Mouse (Mus musculus) left cerebral cortex, adult 8-10 months (tissue): ENCODE measurements around the gene Ampd3. TPM values are rescaled to one million over a fixed set of nuclear protein-coding genes. Genes with fewer than 3 reads are reported as not detected.

Experiments used
- DNase-seq, 2 experiments: peaks; one replicate each; pipeline ENCODE4 v3.0.0; 2022; ENCODE audit warnings: low spot score in 2 of 2
- total RNA-seq, 4 experiments: library from RNA; stranded (reverse); gene quantifications; 2 replicates each; pipeline ENCODE4 v1.2.4; 2022

The Ampd3 gene
- total RNA-seq, 4 experiments from 2014 or later: 22.9 to 33.5 (median 29.5) TPM

DNA sequence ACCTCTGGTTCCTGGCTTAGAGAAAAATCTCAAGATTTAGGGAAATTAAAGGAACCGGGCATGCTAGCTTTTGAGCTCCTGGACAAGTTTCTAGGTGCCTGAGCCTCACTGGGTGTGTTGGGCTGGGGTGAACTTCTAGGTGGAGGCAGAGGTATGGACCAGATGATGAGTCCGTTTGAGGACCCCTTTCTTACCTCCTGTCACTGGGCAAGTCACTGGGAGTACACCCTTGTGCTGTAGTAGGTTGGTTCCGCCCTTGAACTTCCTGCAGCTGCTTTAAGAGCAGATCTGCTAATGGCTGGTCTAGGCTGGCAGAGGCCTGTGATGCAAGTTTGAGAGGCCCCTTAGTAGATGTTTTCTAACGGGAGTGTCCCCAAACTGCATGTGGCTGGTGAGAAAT, 1.1 kb downstream of the Ampd3 start:
- no peak for DNase-seq

- no peak for DNase-seq
Measured at GRCm38 (mm10) chr7:110770949-110771348, 2.9 kb downstream of the Ampd3 start.

DNA sequence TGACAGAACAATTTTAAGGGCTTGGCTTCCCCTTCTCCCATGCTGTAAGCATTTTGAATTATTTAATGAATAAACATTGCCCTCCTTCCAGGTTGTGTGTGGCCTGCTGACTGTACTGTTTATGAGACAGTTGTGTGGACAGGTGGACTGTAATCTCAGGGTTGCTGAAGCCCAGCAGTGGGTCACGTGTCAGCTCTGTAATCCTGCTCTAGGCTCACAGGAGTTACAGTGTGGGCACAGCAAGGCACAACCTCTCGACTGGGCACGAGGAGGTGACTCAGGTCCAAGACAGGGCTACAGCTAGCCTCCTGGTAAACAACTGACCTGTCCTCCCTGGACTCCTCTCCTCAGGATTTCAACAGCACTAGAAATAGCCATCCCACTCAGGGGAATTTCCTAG, 4.3 kb downstream of the Ampd3 start:
- DNase-seq: no peak

DNA sequence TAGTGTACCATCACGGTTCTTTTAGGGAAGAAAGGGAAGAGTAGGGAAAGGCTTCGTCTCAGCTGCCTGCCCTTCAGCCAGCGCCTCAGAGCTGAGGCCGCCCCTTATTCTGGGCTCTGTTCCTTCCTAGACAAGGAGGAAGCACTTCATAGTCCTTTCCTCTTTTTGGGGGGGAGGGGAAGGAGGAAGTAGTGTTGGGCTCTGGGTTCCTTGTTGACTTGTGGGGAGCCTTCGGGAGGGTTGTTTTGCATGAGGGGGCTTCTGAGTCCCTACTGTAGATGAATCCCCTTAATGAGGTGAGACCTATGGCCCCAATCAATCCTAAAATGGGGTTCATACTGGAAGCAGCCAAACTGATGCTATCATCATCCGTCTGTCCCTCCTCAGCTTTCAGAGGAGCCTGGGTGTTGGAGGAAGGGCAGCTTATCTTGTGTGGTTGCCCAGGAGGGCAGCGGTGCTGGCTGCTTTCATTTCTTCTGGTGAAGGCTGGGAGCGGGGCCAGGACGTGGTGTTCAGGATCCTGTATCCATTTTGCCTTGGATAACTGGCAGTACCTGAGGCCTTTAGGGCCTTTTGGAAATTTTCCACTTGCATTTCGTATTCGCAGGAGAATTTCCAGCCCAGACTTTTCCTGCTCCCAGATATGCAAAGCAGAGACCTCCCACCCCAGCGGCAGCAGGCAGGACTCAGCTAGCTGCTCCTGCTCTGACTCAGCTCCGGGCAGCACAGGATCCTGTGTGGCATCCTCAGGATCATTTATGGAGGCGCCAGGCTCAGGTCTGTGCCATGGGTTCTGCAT, 5.4 kb downstream of the Ampd3 start:
- DNase-seq: peak in 1 of 2 experiments; percentile 48

GRCm38 (mm10) chr7:110774077-110774476, 6.1 kb downstream of the Ampd3 start:
- DNase-seq: no peak

- DNase-seq: no peak
Measured at GRCm38 (mm10) chr7:110774674-110775073, 6.7 kb downstream of the Ampd3 start.

DNA sequence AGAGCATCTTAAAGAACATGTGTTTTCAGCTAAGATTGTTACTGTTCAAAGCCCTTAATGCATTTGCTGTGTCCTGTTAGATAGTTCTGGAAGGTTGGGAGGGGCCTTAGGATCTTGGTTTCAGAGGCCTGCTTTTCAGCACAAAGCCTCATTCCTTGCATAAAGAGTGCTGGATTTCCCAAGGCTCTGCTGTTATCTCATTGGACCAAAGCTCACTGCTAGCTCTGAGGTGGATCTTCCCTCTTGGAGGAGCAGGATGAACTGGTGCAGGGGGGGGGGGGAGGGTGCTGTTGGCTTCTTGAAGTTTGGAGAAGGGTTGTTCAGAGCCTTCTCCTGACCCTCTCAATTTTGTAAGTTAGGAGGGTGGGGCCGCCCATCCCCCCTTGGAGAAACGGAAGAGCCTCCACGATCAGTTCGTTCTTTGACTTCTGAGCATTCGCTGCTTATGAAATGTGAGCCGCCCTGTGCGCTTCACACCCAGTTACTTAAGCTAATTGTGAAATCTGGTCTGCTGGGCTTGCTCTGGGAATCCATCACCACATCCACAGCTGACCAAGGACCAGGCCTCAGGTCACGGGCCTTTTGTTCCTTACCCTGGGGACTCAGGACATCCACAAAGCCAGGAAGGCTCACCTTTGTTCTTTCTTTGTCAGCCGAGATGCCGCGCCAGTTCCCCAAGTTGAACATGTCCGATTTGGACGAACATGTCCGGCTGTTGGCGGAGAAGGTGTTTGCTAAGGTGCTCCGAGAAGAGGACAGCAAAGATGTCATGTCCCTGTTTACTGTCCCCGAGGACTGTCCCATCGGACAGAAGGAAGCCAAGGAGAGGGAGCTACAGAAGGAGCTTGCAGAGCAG, 9.4 kb downstream of the Ampd3 start:
- DNase-seq: no peak

DNA sequence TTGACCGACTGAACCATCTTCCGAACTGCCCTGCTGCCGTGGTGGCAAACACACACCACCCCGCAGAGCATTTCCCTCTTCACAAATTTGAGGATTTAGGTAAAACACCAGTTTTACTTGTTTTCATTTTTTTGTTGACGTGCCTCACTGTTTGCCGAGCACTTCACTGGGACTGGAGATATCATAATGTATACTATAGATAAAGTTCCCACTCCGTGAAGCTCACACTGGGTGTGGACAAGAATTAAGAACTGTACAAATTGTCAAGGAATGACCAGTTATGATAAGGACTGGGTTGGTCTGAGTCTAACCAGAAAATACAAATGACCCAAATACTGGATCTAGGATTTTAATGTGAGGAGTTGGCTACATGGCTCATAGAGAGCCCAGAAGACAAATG, 10.9 kb downstream of the Ampd3 start:
- no peak for DNase-seq

DNA sequence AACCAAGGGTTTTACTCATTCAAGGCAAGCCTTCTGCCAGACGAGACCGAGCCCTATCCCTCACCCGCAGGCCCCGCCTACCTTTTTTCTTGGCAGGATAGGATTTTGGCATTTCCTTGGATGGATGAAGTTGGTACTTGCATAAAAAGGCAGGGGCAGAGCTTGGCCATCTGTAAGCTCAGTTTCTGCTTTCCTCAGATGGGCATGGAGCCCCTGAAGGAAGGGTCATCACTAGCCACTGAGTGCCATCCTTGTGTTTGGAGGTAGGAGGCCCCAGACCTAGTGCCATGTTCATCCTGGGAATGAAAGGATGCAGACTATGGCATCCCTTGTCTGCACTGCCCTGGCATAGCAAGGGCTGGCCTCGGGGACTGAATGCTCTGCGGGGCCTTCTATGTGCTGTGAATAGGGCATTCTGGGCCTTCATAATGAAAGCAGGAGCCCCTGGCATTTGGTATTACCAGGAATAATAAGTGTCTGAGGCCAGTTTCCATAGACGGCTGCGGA, 11.7 kb downstream of the Ampd3 start:
- DNase-seq: peak in 1 of 2 experiments; percentile 47

DNA sequence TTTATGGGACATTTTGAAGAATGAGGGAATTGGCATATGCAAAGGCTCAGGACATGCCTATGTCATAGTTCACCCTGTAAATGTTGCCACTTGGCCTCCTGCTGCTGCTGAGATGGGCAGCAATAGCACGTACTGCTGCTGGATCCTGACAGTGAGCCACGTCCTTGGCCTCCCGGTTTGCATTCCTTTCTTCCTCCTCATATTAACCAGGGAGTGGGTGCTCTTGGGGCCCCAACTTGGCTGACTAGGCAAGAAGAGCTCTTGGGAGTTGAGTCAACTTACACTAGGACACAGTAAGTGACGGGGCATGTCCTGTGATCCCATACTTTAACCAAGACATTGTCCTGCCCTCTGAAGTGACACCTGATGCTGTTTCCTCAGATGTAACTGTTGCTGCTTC, 12.5 kb downstream of the Ampd3 start:
- DNase-seq: no peak

DNA sequence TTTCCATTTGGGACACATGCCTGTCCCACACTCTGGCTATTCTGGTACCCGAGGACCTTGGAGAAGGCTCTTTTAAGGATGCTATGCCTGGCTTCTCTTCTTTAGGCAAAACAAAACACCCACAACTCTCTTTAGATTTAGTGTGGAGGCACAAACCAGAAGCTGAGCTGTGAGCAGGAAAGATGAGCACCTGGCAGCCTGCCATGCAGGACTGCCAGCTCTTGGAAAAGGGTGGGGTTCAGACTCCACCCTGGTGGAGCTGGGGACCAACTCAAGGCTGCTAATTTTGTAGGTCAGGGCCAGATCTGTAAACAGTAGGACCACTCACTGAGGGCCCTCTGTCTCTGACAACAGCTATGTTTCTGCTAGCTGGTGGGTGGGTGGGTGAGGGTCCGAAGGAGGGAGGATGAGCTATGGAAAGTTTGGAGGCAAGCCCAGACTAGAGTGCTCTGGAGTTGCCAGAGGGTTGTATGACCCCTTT, 13.3 kb downstream of the Ampd3 start:
- DNase-seq: peak in 1 of 2 experiments; percentile 77

DNA sequence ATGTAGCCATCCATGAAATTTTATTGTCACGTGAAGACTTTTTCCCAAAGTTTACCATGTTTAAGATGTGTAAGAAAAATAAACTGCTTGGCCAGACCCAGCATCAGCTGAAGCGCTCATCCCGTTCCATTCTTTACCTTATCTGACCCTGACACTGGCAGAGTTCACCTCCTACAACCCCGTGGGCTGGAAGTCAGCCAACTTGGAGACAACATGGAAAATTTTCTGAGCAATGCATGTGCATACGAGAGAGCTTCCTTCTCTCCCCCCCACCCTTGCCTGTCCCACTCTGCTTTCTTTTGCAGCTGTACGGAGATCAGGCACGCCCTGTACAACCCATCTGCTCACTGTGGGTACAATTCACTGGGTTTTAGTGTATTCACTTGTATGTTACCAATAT, 14.1 kb downstream of the Ampd3 start:
- no peak for DNase-seq

GRCm38 (mm10) chr7:110782845-110783478, 15.0 kb downstream of the Ampd3 start:
- DNase-seq: no peak

DNA sequence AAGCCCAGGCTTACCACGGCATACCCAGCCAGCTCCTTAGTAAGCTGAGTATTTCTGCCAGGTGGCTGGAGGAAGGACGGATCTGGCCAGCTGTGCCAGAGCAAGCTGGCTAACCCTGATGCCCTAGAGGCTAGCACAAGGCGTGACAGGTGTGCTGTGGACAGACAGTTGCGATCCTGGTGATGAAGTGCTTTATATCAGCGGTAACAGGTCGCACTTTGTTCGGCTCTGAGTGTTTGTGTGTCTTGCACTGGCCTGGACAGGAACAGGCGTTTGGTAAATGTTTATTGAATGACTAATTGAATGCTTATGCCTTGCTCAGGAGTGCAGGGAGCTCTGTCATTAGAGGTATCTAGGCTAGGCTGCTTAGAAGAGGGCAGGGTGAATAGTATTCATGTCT, 17.0 kb downstream of the Ampd3 start:
- DNase-seq: no peak

GRCm38 (mm10) chr7:110785741-110786146, 17.7 kb downstream of the Ampd3 start:
- DNase-seq: no peak

- no peak for DNase-seq
Measured at GRCm38 (mm10) chr7:110787310-110787709, 19.3 kb downstream of the Ampd3 start.

GRCm38 (mm10) chr7:110790878-110791277, 22.9 kb downstream of the Ampd3 start:
- no peak for DNase-seq

DNA sequence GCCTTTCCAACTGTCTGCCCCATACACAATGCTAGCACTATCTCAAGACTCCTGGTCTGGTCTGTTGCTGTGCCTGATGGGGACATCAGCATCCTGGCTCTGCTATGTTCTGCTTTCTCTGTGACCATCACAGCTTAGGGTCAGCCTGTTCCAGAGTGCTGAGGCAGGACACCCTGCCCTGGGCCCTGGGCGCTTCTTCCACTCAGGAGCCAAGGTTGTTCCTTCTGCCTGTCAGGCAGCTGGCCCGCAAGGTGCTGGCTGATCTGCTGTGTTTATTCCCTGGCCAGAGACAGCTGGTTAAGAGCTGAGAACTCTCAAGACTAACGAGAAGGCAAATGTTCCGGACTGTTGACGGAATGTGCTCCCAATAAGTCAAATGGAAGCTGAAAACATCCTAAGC, 24.2 kb downstream of the Ampd3 start:
- no peak for DNase-seq

DNA sequence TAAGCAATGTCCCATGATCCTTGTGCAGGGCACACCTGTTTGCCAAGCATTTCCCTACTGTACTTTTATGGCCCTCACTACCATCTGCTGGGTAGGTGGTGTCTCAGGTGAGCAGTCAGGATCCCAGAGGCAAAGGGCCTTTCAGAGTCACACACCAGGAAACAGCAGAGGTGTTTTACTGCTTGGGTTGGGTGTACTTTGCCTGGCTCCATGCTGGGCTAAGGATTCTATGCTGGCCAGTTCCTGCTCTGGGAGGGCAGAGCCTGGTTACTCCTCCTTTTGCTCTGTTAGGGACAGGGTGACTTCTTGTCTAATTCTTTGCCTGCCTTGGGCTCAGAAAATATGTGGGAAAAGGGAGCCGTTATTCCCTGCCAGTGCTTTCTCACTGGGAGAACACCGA, 24.8 kb downstream of the Ampd3 start:
- no peak for DNase-seq

DNA sequence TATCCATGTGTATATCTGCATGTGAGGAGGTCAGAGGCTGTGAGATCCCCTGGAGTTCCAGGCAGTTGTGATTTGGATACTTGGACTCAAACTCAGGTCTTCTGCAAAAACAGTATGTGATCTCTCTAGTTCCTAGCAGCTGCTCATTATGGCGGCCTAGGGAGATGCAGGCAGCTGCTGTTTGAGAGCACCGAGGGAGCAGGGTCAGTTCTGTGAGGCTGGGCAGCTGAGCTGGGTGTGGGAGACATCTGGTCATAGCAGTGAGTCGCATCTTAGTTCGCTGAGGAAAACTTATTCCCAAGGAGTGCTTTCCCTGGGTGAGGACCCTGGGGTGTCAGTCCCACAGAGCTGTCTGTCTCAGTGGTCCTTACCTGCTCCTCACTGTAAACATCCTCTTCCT, 26.7 kb downstream of the Ampd3 start:
- no peak for DNase-seq

DNA sequence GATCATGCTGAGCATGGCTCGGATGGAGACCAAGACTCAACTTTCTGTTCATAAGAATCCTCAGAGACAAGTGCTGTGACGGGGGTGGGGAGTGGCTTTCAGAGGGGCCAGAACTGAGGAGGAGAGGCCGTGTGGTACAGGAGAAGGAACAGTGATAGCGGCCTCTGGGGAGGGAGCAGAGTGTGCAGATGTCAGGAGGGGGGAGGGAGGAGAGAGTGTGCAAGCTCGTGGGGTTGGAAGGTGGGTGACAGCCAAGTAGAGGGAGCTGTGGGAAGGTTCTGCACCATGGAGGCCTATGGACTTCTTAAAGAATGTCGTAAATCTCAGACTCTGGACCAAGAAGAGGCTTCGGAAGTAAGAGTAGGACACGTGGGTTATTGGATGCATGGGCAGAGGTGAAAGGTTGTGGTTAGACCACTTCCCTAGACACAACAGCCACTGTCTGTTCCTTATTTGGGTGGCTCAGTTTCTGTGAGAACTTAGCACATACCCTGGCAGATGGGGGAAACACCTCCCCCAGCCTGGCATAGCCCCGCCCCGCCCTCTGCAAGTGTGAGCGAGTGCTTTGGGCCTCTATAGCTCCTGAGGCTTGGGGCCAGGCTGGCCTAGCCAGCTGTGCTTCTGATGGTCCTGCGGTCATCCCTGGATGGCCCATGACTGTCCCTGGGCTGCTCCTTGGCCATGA, 28.5 kb downstream of the Ampd3 start:
- no peak for DNase-seq
